Mouse (Mus musculus) lung, adult 18-20 months (tissue): ENCODE data around the gene Gm3259.
"Not testable (repeated sequence)": the region's sequence is repeated elsewhere in the genome, so short reads cannot be mapped to it uniquely, and the experiment has no call there.

Source experiments
- DNase-seq, 2 experiments: peaks; one replicate each; pipeline ENCODE4 v3.0.0; 2022; ENCODE audit warnings: mixed read lengths in 2 of 2

Gm3259 gene

GRCm38 (mm10) chr5:95305611-95306010 is at the start of gene Gm3259:
Gene Gm3259, plus strand, starts transcription at chr5:95305911.
- DNase-seq = not testable (repeated sequence)

GRCm38 (mm10) chr5:95272668-95273067 is 33.0 kb upstream of the Gm3259 start, which contains the start of gene Gm10424:
Gene Gm10424, minus strand, starts transcription at chr5:95272768.
- not testable (repeated sequence) for DNase-seq
